Mouse (Mus musculus) midbrain, embryonic 12.5 days (tissue): Measurements from ENCODE around the gene Lrmda. TPM values are rescaled to one million over a fixed set of nuclear protein-coding genes. Genes with fewer than 3 reads are reported as not detected.
A peak's percentile ranks its signal among the peaks of the same experiment; 100 is the strongest.

Experiments
- ATAC-seq: fragments of 200-750 bp; cut with Nextera tagmentation; 2 replicates; pipeline ENCODE4 v1.8.0; 2017; ENCODE audit warnings: low read depth, moderate TSS enrichment, moderate library complexity; ENCODE audit not compliant: low FRiP score
- H3K27ac ChIP-seq: fragments of 300-500 bp; sonication (generic); replicated peaks from 2 replicates; pipeline ENCODE4 v1.5.1; 2016; ENCODE audit warnings: mild to moderate bottlenecking
- H3K27me3 ChIP-seq: fragments of 300-500 bp; sonication (generic); 2 replicates; pipeline ENCODE4 v1.6.1; 2016; ENCODE audit warnings: mild to moderate bottlenecking
- H3K36me3 ChIP-seq: fragments of 300-500 bp; sonication (generic); 2 replicates; pipeline ENCODE4 v1.6.1; 2016
- H3K4me1 ChIP-seq: fragments of 300-500 bp; sonication (generic); 2 replicates; pipeline ENCODE4 v1.6.1; 2016
- H3K4me2 ChIP-seq: fragments of 300-500 bp; sonication (generic); replicated peaks from 2 replicates; pipeline ENCODE4 v1.6.1; 2016; ENCODE audit warnings: mild to moderate bottlenecking, moderate library complexity
- H3K4me3 ChIP-seq: fragments of 300-500 bp; sonication (generic); 2 replicates; pipeline ENCODE4 v1.5.1; 2016; ENCODE audit warnings: mild to moderate bottlenecking
- H3K9ac ChIP-seq: fragments of 300-500 bp; sonication (generic); replicated peaks from 2 replicates; pipeline ENCODE4 v1.6.1; 2016; ENCODE audit warnings: mild to moderate bottlenecking, moderate library complexity
- H3K9me3 ChIP-seq: fragments of 300-500 bp; sonication (generic); 2 replicates; pipeline ENCODE4 v1.6.1; 2016; ENCODE audit warnings: mild to moderate bottlenecking
- WGBS: fragments of 180-500 bp; shearing (Covaris S2); methylation state at CpG from one replicate; pipeline ENCODE4 v1.1.7; 2016; 5-methylcytosine and 5-hydroxymethylcytosine counted together
- polyA plus RNA-seq: library from polyadenylated mRNA; unstranded; fragments of >200 nt; fragmentation: Nextera tagmentation; extraction: Ambion mirVana; gene quantifications from 2 replicates; pipeline ENCODE4 v1.2.1, GENCODE M21; 2016

Gene Lrmda
- polyA plus RNA-seq, 1 experiment from 2014 or later = not detected

DNA sequence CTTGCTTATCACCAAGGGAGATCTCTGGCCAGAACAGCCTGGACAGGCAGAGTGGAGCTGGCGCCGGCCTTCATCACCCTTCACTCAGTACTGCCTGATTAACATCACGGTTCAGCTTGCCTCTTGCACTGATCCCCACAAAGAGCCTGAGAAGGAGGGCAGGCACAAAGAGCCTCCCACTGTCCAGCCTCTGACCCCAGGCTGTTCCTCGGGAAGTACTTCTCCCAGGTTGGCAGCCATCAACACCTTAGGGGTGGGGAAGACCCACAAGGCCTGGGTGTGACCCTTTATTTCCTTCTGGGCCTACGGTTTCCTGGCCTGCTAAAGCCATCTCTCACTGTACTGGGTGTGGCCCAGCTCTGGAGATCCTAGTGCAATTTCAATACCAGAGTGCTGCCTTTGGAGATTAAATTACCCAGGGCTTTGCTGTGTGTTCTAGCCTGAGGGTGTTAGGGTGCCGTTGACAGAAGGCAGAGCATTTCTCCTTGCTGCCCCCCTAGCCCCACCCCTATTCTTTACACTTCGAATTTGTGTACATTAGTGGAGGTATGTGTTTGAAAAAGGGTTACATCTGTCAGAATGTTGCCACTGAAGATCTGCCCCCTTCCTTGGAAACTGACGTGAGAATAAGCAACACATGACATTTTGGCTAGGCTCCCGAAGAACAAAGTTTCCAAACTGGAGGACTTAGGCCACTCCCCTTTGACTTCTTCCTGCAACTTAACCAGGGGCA is 628.5 kb downstream of the Lrmda start:
- Histone ChIP-seq H3K36me3 (no peaks in the 10 kb centered on the region), H3K4me3 (no peak overlapping the region), H3K4me2 (no peak overlapping the region), H3K4me1 (peaks cover 19% of the 10 kb centered on the region), H3K27me3 (peaks cover 18% of the 10 kb centered on the region; the same call in 1 of the 2 replicates), H3K9me3 (no peaks in the 10 kb centered on the region), H3K9ac (no peak overlapping the region), H3K27ac (no peak overlapping the region)
- 73% methylated on average over 9 of the region's 9 CpGs for WGBS
- no peak for ATAC-seq

DNA sequence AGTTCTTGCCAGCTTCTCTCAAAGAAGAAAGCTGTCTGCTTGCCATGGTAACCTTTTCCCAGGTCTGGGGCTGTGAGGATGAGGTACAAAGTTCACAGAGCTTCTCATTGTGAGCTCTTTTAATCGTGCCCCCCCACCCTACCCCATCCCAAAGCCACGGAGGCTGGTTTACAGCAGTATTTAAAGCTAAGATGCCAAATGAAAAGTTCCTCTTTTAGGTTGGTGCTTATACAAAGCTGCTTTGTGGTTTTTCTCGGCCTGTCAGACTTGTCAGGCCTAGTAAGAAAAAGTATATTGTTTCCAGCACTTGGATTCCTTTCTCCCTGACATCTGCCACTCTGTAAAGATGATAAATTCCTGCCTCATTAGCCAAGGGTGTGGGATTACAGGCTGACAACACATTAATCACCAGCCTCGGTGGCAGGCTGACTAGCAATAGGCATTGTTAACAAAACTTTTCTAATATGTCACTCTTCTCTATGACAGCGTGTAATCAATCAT is 629.9 kb downstream of the Lrmda start:
- Histone ChIP-seq H3K9ac (no peak overlapping the region), H3K4me2 (no peak overlapping the region), H3K27me3 (peaks cover 18% of the 10 kb centered on the region; the same call in 1 of the 2 replicates), H3K4me3 (no peak overlapping the region), H3K36me3 (no peaks in the 10 kb centered on the region), H3K27ac (0 out of 2 replicates have a peak overlapping the region, but pooled peaks have one; percentile 20), H3K9me3 (no peaks in the 10 kb centered on the region), H3K4me1 (peaks cover 19% of the 10 kb centered on the region)
- WGBS = 22% methylated on average over 5 of the region's 5 CpGs
- peak; percentile 41; the same call in 1 of the 2 replicates for ATAC-seq

DNA sequence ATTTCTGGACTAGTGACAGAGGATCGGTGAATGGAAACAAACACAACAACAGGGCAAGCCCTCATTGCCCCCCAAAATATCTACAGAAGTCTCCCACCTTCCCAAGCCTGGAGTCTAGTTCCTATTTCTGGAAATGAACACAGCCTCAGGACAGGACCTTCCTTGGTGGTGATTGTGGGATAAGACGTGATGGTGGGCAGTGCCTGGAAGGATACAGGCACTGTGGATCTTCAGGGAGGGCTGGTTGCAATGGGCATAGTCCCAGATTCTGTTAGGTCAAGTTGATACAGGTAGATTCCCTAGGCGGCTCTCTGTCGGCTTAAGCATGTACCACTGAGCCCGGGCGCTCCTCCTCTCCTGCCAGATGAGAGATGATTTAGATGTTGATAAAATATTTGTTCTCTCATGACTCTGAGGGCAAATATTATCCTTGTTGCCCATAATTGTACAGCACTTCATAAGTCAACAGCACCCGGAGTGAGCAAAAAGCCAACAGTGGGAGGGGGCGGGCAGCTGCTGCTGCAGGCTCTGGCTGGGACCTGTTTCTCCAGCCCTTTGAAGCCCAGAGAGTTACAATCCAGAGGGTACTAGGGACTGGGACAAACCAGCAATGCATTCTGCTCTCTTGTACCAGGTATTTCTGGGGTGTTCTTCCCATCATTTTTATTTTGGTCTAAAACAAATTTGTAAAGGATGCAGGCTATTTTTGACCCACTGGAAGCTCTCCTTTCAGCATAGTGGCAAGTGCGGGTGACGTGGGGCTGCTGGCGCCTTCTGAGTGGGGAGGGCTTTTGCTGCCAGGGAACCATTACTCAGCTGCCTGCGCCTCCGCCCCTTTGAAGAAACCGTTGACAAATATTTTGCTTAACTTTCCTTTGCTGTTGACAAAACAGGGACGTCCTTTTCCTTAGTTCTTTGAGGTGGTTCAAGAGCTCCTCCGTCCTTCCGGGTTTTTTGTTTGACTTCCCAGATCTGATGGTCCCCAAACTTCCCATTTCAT is 630.8 kb downstream of the Lrmda start:
- no peak for ATAC-seq
- Histone ChIP-seq H3K27ac (no peak overlapping the region), H3K36me3 (no peaks in the 10 kb centered on the region), H3K4me2 (no peak overlapping the region), H3K9me3 (no peaks in the 10 kb centered on the region), H3K27me3 (peaks cover 18% of the 10 kb centered on the region; the same call in 1 of the 2 replicates), H3K4me3 (no peak overlapping the region), H3K9ac (no peak overlapping the region), H3K4me1 (peaks cover 19% of the 10 kb centered on the region)
- WGBS = 77% methylated on average over 17 of the region's 17 CpGs

DNA sequence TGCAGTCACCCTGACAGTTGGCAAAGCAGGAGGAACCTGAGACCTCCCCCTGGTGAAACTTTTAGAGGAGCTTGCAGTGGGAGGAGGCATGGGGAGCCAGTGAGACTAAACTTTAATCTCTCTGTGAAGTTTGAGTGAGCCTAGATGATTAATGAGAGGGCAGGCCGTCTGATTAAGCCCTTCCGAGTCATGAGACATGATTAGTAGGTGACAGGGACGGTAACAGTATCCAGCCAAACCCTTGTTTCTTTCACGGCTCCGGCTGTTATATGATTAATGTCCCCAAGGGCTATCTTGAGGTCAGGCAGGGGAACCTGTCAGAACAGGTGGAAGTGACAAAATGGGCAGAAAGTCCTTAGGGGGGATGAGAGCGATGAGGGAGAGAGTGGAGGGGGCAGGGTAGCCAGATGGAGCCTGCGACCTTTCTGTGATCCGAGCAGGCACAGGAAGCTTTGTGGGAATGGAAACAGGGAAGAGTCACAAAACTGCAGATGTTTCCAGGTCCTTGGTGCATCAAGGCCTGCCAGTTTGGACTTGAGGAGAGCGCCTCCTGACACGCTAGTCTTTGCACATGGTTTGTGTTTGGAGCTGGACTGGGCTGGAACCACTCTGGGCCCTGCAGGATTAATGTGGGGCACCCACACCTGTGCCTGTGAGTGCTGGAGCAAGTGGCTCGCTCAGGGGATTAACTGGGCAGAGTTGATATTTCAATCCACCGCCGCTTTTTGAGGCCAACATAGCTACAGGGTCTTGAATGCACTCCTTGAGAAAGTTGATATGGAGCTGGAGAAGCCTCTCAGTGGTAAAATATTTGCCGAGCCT is 631.8 kb downstream of the Lrmda start:
- peaks cover 19% of the 10 kb centered on the region for H3K4me1 ChIP-seq

DNA sequence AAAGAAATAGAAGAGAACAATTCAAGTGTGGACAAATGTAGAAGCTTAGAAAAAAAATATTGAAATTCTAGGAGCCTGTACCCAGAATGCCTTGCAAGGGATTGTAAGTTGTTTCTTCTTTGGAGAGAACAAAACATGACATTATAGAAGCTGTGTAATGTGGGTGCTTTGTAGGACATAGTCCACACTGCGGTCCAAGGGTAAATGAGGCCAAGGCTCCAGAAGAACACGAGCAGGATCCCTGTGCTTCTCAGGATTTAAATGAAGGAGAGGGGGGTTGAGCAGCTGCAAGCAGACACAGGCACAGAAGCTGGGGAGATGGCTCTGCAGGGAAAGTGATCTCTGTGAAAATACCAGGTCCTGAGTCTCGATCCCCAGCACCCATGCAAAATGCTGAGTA is 643.0 kb downstream of the Lrmda start:
- Histone ChIP-seq H3K27me3 (no peaks in the 10 kb centered on the region), H3K4me3 (no peak overlapping the region), H3K9ac (no peak overlapping the region), H3K27ac (no peak overlapping the region), H3K36me3 (no peaks in the 10 kb centered on the region), H3K4me2 (no peak overlapping the region), H3K4me1 (no peaks in the 10 kb centered on the region), H3K9me3 (no peaks in the 10 kb centered on the region)
- WGBS = 77% methylated on average over 3 of the region's 3 CpGs
- ATAC-seq = no peak

More for the DNA sequence above, 631.8 kb downstream of the Lrmda start:
- H3K27me3 ChIP-seq = peaks cover 14% of the 10 kb centered on the region; the same call in 1 of the 2 replicates
- H3K4me3 ChIP-seq = no peak overlapping the region
- H3K9me3 ChIP-seq = no peaks in the 10 kb centered on the region
- no peak overlapping the region for H3K9ac ChIP-seq
- H3K27ac ChIP-seq = no peak overlapping the region
- no peak for ATAC-seq
- H3K36me3 ChIP-seq = no peaks in the 10 kb centered on the region
- WGBS = 74% methylated on average over 14 of the region's 14 CpGs
- no peak overlapping the region for H3K4me2 ChIP-seq

DNA sequence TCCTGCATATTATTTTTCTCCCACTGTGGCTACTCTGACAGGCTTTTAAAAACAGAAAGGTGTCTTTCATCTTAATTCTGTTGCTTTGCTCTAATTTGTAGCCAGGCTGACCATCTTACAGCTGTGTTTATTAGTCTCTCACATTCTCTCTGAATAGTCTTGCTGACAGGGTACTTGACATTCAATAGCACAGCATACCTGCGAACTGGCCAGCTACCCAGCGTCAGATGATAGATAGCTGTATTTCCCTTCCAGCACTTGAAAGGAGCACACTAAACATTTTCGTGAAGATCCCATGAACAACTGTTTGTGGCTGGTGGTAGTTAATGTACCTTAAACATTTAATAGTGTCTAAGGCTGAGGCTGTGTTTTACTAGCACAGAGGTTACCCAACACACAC is 646.9 kb downstream of the Lrmda start:
- 89% methylated on average over 3 of the region's 3 CpGs for WGBS
- no peaks in the 10 kb centered on the region for H3K4me1 ChIP-seq
- no peak for ATAC-seq
- H3K27ac ChIP-seq = no peak overlapping the region
- no peaks in the 10 kb centered on the region for H3K27me3 ChIP-seq
- H3K4me2 ChIP-seq = no peak overlapping the region
- H3K9ac ChIP-seq = no peak overlapping the region
- H3K36me3 ChIP-seq = no peaks in the 10 kb centered on the region
- H3K9me3 ChIP-seq = no peaks in the 10 kb centered on the region
- H3K4me3 ChIP-seq = no peak overlapping the region

DNA sequence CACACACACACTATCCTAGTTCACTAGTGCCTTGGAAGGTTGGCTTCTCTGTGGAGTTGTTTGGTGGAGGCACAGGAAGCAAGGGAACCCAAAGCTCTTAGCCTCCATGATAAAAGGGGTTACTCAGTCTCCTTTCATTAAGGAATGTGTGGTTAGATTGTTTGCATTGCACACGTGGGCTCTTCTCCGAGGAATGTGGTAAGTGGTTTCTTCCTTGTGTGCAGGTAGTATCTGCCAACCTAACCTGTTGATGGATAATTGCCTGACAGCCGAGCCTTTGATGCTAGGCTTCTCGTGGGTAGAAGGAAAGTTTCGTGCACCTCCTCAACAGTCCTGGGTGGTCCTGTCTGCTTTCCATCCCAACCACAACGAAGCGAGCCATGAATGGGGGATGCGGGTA is 648.8 kb downstream of the Lrmda start:
- Histone ChIP-seq H3K9me3 (no peaks in the 10 kb centered on the region), H3K9ac (no peak overlapping the region), H3K4me2 (no peak overlapping the region), H3K27me3 (no peaks in the 10 kb centered on the region), H3K4me3 (no peak overlapping the region), H3K27ac (no peak overlapping the region), H3K4me1 (no peaks in the 10 kb centered on the region), H3K36me3 (no peaks in the 10 kb centered on the region)
- 82% methylated on average over 8 of the region's 8 CpGs for WGBS
- no peak for ATAC-seq

DNA sequence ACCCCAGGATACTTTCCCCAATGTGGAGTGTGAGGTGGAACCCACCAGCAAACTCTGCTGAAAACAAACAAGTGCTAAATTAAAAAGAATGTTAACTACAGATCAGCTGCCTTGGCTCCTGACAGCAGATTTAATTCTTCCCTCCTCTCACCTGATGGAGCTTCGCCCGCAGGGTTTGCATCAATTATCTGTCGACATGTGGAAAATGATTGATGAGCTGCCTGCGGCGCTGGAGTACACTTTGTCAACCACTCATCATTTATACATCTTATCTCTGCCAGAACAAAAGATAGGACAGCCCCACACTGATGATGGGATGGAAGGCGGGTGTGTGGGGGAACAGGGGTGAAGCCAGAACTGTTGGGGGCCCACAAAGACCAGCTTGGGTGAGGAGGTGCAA is 649.2 kb downstream of the Lrmda start:
- Histone ChIP-seq H3K4me2 (no peak overlapping the region), H3K36me3 (no peaks in the 10 kb centered on the region), H3K4me3 (no peak overlapping the region), H3K9ac (no peak overlapping the region), H3K4me1 (no peaks in the 10 kb centered on the region), H3K27ac (no peak overlapping the region), H3K27me3 (no peaks in the 10 kb centered on the region), H3K9me3 (no peaks in the 10 kb centered on the region)
- 91% methylated on average over 6 of the region's 6 CpGs for WGBS
- no peak for ATAC-seq

DNA sequence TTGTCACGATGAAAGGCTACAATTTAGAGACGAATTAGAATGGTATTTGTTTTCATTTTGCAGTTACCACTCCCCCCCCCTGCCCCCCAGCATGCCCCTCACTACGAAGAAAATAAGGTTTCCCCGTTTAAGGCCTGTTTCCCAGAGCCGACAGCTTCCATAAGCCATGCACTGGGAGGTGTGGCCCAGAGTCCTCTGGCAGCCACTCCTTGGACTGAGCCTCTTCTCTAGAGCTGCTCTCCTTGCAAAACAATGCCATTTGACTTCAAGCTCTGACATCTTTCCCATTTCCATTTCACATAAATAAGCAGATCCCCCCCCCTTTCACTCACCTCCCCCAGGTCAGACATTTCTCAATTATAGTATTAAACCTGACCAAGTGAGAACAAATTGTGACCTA is 654.1 kb downstream of the Lrmda start:
- no peak for ATAC-seq
- no peaks in the 10 kb centered on the region for H3K36me3 ChIP-seq
- H3K9me3 ChIP-seq = no peaks in the 10 kb centered on the region
- H3K9ac ChIP-seq = no peak overlapping the region
- peaks cover 5% of the 10 kb centered on the region for H3K27me3 ChIP-seq
- 54% methylated on average over 5 of the region's 5 CpGs for WGBS
- H3K4me3 ChIP-seq = no peak overlapping the region
- no peak overlapping the region for H3K27ac ChIP-seq
- H3K4me2 ChIP-seq = no peak overlapping the region
- no peaks in the 10 kb centered on the region for H3K4me1 ChIP-seq

DNA sequence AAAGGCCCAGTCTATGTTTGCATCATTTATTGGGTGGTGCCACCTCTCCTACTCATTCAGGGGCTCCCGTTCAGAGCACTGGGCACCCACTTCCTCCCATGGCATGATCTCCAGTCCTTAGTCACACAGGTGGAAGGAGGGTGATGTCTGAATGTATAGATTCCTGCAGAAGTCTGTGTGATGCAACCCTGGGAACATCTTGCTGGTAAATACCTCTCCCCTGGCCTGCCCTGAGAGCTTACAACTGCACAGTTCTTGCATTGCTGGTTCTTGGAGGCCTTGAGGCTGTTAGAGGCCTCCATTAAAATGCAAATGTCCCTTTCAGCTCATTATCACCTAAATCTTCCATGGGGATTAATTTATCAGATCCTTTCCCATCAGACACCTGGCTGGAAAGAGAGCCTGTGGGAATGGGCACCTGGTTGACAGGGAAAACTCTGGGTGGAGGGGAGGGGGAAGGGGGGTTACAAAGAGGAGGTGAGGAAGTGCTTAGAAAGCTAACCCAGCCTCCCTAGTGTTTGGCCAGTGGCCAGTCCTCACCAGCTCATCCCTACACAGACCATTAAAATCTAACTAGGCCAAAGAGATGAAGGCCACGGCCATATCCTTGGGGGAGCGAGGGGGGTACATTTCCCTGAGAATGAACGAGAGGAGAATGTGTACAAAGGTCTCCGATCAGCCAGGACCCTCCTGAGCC is 659.6 kb downstream of the Lrmda start:
- Histone ChIP-seq H3K9me3 (no peaks in the 10 kb centered on the region), H3K36me3 (no peaks in the 10 kb centered on the region), H3K9ac (no peak overlapping the region), H3K27ac (peak overlapping the region; percentile 75), H3K27me3 (peaks cover 5% of the 10 kb centered on the region), H3K4me1 (peaks cover 22% of the 10 kb centered on the region), H3K4me3 (no peak overlapping the region), H3K4me2 (no peak overlapping the region; the same call in 1 of the 2 replicates)
- WGBS = 41% methylated on average over 5 of the region's 5 CpGs
- peak; percentile 64 for ATAC-seq
